Mouse (Mus musculus): ENCODE results near the gene Hsd3b7.

- TF ChIP-seq MAFK (IDR thresholded peaks at IDR 0.05; ENCODE audit: insufficient read depth, low read depth, low read length), result no peak
- no peak for TF ChIP-seq ZC3H11A (IDR thresholded peaks at IDR 0.05; ENCODE audit: borderline replicate concordance, low read depth, low read length)
- TF ChIP-seq ZNF384 (IDR thresholded peaks at IDR 0.05; ENCODE audit: low read depth, low read length), result no peak
Observed at GRCm38 (mm10) chr7:127815116-127815665, 14.8 kb downstream of the Hsd3b7 start.

Measured in ES-E14 (cell line).